Mouse (Mus musculus): Measurements from ENCODE around the gene Rundc3b. TPM values are rescaled to one million over a fixed set of nuclear protein-coding genes. Genes with fewer than 3 reads are reported as not detected.

Rundc3b gene
- total RNA-seq, 2 experiments from 2014 or later = 0.17 to 1.5 TPM

- ATAC-seq (replicated peaks; ENCODE audit: poor library complexity) = peak; percentile 92
Observed at GRCm38 (mm10) chr5:8489471-8490110, 133.2 kb downstream of the Rundc3b start.

- no peak for ATAC-seq (replicated peaks; ENCODE audit: poor library complexity)
Observed at GRCm38 (mm10) chr5:8488701-8489297, 134.0 kb downstream of the Rundc3b start.

- no peak for ATAC-seq (replicated peaks; ENCODE audit: poor library complexity)
Observed at GRCm38 (mm10) chr5:8487989-8488700, 134.6 kb downstream of the Rundc3b start.

GRCm38 (mm10) chr5:8456561-8456960 lies 166.2 kb downstream of the Rundc3b start:
- peak; percentile 64 for ATAC-seq (replicated peaks; ENCODE audit: poor library complexity)

- peak; percentile 23; the same call in 1 of the 2 replicates for ATAC-seq (replicated peaks; ENCODE audit: poor library complexity)
Observed at GRCm38 (mm10) chr5:8455565-8455964, 167.2 kb downstream of the Rundc3b start.

Other genes with a start within 250 kb of the Rundc3b start
- gene Dbf4, start 200.2 kb downstream of the Rundc3b start, total RNA-seq (2015) = 66.5 and 78.2 TPM in 2 replicates
- 65.1 and 76.5 TPM in 2 replicates for gene Dbf4, start 200.2 kb downstream of the Rundc3b start, total RNA-seq (2017)
- gene Slc25a40, start 200.1 kb downstream of the Rundc3b start, total RNA-seq (2015) = 8.5 and 9.8 TPM in 2 replicates
- 7.9 and 12.5 TPM in 2 replicates for gene Slc25a40, start 200.1 kb downstream of the Rundc3b start, total RNA-seq (2017)
- gene Abcb1a, start 37.1 kb upstream of the Rundc3b start, total RNA-seq (2015) = not detected in 2 replicates
- gene Abcb1a, start 37.1 kb upstream of the Rundc3b start, total RNA-seq (2017) = 0.17 and 0.34 TPM in 2 replicates
- gene Abcb1b, start 175.2 kb upstream of the Rundc3b start, total RNA-seq (2015) = 11.4 and 17.3 TPM in 2 replicates
- 26.9 and 27.2 TPM in 2 replicates for gene Abcb1b, start 175.2 kb upstream of the Rundc3b start, total RNA-seq (2017)

Measured in megakaryocyte progenitor cell, adult 5-6 weeks (primary cell).